Mouse (Mus musculus) Patski (cell line): ENCODE results near the gene Col25a1. TPM values are rescaled to one million over a fixed set of nuclear protein-coding genes. Genes with fewer than 3 reads are reported as not detected.

Experiments
- ATAC-seq: fragments of 100-300 bp; one replicate; pipeline ENCODE4 v1.8.0; 2021
- CTCF ChIA-PET: fragments of 350-600 bp; sonication (Branson Sonifier 250); formaldehyde crosslinking; loops from one replicate; lab custom pipeline; 2022; ENCODE audit warnings: inconsistent platforms; lab: Charles Lee
- POLR2A ChIA-PET: fragments of 350-600 bp; sonication (Branson Sonifier 250); formaldehyde crosslinking; loops from one replicate; lab custom pipeline; 2022; ENCODE audit warnings: antibody characterized with exemption, inconsistent platforms; lab: Charles Lee
- DNase-seq: peaks from one replicate; pipeline ENCODE4 v3.0.0-alpha.2; 2011; ENCODE audit warnings: low read depth, low spot score
- H3K27me3 ChIP-seq: fragments of 371-371 bp; one replicate; pipeline ENCODE4 v1.5.1; 2021
- CTCF ChIP-seq: fragments of 100-300 bp; IDR thresholded peaks from one replicate; pipeline ENCODE4 v1.5.1; 2021
- in situ Hi-C: fragments of 300-500 bp; cut with MboI; formaldehyde crosslinking; loops from 3 replicates; pipeline ENCODE4 v1.11.1; 2018; ENCODE audit warnings: low pct_unique_long_range_greater_than_20kb, mixed read lengths
- polyA plus RNA-seq: library from polyadenylated mRNA; unstranded; gene quantifications from one replicate; pipeline ENCODE4 v1.2.3, GENCODE M21; 2021

The Col25a1 gene
- polyA plus RNA-seq, 1 experiment from 2014 or later, result 0.03 TPM

GRCm38 (mm10) chr3:130332347-130332913 lies 201.1 kb downstream of the Col25a1 start:
- no peak for ATAC-seq
- no peaks in the 10 kb centered on the region for H3K27me3 ChIP-seq
- DNase-seq, result no peak
- ChIA-PET POLR2A (no interaction called here), CTCF (no interaction called here)
- in situ Hi-C loops, result no loop called here
- no peak for TF ChIP-seq CTCF

DNA sequence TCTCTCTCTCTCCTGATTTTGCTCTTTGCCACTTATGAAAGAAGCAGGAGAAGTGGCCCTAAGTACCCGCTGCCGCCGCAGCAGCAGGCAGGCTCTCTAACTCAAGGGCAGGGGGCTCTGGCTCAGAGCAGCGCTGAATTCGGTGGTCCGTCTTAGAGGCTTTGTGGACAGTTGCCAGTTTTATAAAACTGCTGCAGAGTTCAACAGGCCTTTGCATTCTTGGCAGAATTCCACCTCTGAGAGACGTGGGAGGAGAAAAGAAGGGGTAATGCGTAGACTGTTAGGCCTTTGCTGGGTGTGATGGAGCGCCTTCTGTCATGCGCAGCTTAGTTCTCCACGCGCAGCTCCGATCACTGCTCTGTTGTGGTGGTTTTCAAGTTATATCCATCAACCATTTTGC lies 206.6 kb downstream of the Col25a1 start:
- CTCF ChIA-PET, result interaction anchor here (1.4 kb wide), 1 partner anchor 22 kb away, joined by 4 read pairs; no protein-coding TSS in a partner anchor
- POLR2A ChIA-PET, result no interaction called here
- ATAC-seq (no peak), DNase-seq (no peak)
- no peaks in the 10 kb centered on the region for H3K27me3 ChIP-seq
- in situ Hi-C loops, result no loop called here
- no peak for TF ChIP-seq CTCF

- in situ Hi-C loops, result no loop called here
- no peak for TF ChIP-seq CTCF
- ATAC-seq (no peak), DNase-seq (no peak)
- ChIA-PET CTCF (no interaction called here), POLR2A (no interaction called here)
- no peaks in the 10 kb centered on the region for H3K27me3 ChIP-seq
Observed at GRCm38 (mm10) chr3:130338371-130338770, 207.1 kb downstream of the Col25a1 start.

GRCm38 (mm10) chr3:130350161-130350560 lies 218.9 kb downstream of the Col25a1 start:
- in situ Hi-C loops, result no loop called here
- ATAC-seq, result no peak
- no peak for TF ChIP-seq CTCF
- no peaks in the 10 kb centered on the region for H3K27me3 ChIP-seq
- ChIA-PET POLR2A (no interaction called here), CTCF (no interaction called here)
- DNase-seq, result no peak

DNA sequence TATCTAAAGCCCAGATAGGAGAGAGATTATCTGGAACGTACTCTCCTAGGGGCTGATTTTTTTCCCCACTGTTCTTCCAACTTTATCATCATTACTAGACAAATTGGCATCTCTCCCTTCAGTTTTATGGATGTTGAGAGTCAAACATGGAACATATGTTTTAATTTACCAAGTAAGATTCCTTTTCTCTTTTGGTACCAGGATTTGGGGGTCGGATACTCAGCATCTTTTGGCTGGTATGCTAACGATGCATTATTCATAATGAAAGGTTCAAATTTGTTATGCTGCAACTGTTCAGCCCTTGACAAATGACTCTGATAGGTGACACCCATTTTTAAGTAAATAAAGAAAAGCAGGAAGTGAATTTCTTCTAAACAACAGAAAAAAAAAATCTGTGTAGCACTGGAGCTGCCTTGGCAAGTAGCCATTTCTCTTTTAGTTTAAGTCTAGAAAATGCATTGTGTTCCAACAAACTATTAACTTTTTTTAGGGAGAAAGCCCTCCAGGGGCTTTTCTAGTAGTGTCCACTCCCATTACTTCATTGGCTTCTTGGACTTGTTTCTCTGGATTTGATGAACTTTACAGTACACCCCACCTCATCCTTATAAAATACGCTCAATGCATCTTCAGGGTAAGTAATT lies 223.2 kb downstream of the Col25a1 start:
- in situ Hi-C loops, result no loop called here
- H3K27me3 ChIP-seq, result no peaks in the 10 kb centered on the region
- DNase-seq (no peak), ATAC-seq (no peak)
- ChIA-PET POLR2A (no interaction called here), CTCF (no interaction called here)
- TF ChIP-seq CTCF, result no peak

GRCm38 (mm10) chr3:130356575-130357173 lies 225.4 kb downstream of the Col25a1 start:
- H3K27me3 ChIP-seq, result no peaks in the 10 kb centered on the region
- in situ Hi-C loops, result no loop called here
- DNase-seq (no peak), ATAC-seq (no peak)
- ChIA-PET CTCF (interaction anchor here (3.3 kb wide), 1 partner anchor 9 kb away, joined by 13 read pairs; no protein-coding TSS in a partner anchor), POLR2A (no interaction called here)
- no peak for TF ChIP-seq CTCF

DNA sequence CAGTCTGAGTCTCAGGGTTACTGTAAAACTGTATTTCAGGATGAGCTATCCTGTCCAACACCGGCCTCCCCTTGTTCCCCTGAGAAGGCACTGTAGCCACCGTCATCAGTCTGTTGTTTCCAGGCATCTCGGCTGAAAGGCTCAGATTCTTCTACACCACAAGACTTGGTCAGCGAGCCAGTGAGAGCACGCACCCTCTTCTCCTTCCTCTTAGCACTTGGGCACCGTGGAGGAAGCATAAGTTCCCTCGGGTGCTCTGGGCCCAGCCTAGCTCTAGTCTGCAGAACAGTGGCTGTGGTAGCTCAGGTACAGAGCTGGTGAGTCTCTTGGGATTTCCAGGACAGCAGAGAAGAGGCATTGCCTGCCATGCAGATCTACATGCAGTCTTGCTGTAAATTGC lies 229.5 kb downstream of the Col25a1 start:
- in situ Hi-C loops, result no loop called here
- ATAC-seq, result no peak
- ChIA-PET CTCF (no interaction called here), POLR2A (no interaction called here)
- H3K27me3 ChIP-seq, result no peaks in the 10 kb centered on the region
- no peak for DNase-seq
- TF ChIP-seq CTCF, result no peak

- in situ Hi-C loops, result no loop called here
- ChIA-PET POLR2A (no interaction called here), CTCF (no interaction called here)
- DNase-seq, result no peak
- TF ChIP-seq CTCF, result no peak
- ATAC-seq, result no peak
- no peaks in the 10 kb centered on the region for H3K27me3 ChIP-seq
Observed at GRCm38 (mm10) chr3:130361922-130362321, 230.6 kb downstream of the Col25a1 start.

DNA sequence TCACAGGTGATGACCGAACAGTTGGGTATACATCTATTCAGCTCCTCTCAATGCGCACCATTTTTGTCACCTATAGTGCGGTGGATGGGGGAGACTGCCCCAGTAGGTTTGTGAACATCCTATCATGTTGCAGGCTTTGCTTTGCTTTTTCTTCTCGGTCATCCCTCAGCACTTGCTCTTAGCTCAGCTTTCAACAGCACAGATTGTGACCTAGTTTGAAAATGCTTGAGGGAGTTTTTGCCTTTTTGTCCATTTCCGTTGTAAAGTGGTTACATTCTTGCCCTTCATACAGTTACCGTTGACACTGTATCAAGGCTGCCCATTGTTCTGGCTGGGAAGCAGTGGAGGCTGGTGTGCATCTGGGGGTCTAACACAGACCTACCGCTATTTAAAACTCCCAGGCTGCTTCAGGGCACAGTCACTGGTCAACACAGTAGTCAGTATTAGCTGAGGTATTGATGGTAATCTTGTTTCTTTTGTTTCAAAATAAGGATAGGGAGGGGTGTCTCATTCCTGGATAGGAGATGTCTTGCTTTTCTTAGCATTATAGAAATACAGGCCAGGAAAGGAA lies 231.6 kb downstream of the Col25a1 start:
- CTCF ChIA-PET, result no interaction called here
- no peak for ATAC-seq
- in situ Hi-C loops, result no loop called here

GRCm38 (mm10) chr3:130366917-130367610 lies 235.8 kb downstream of the Col25a1 start:
- no peaks in the 10 kb centered on the region for H3K27me3 ChIP-seq
- ATAC-seq, result no peak
- POLR2A ChIA-PET, result no interaction called here
- no peak for TF ChIP-seq CTCF
- in situ Hi-C loops, result no loop called here
- CTCF ChIA-PET, result no interaction called here
- no peak for DNase-seq

More for the DNA sequence above, 231.6 kb downstream of the Col25a1 start:
- no peaks in the 10 kb centered on the region for H3K27me3 ChIP-seq
- DNase-seq, result no peak
- TF ChIP-seq CTCF, result no peak
- POLR2A ChIA-PET, result no interaction called here
